Mouse (Mus musculus) intestine, postnatal 0 days (tissue): Measurements from ENCODE around the gene Arhgef25. TPM values are rescaled to one million over a fixed set of nuclear protein-coding genes. Genes with fewer than 3 reads are reported as not detected.

Experiments used
- ATAC-seq: fragments of 200-750 bp; cut with Nextera tagmentation; 2 replicates; pipeline ENCODE4 v1.8.0; 2017; ENCODE audit warnings: mild to moderate bottlenecking, moderate TSS enrichment, moderate library complexity
- H3K27ac ChIP-seq: fragments of 300-500 bp; sonication (generic); 2 replicates; pipeline ENCODE4 v1.5.1; 2014; ENCODE audit warnings: mild to moderate bottlenecking, low read depth, low read length, moderate library complexity
- H3K27me3 ChIP-seq: fragments of 300-500 bp; sonication (generic); replicated peaks from 2 replicates; pipeline ENCODE4 v1.6.1; 2014; ENCODE audit warnings: low read length, mixed read lengths; ENCODE audit not compliant: control insufficient read depth, insufficient read depth
- H3K36me3 ChIP-seq: fragments of 300-500 bp; sonication (generic); 2 replicates; pipeline ENCODE4 v1.6.1; 2014; ENCODE audit warnings: mild to moderate bottlenecking, moderate library complexity; ENCODE audit not compliant: control insufficient read depth, insufficient read depth
- H3K4me1 ChIP-seq: fragments of 300-500 bp; sonication (generic); replicated peaks from 2 replicates; pipeline ENCODE4 v1.6.1; 2014; ENCODE audit warnings: antibody characterized with exemption, low read length, mixed read lengths; ENCODE audit not compliant: control insufficient read depth, insufficient read depth
- H3K4me2 ChIP-seq: fragments of 300-500 bp; sonication (generic); replicated peaks from 2 replicates; pipeline ENCODE4 v1.6.1; 2014; ENCODE audit warnings: low read depth, mild to moderate bottlenecking, moderate library complexity
- H3K4me3 ChIP-seq: fragments of 300-500 bp; sonication (generic); 2 replicates; pipeline ENCODE4 v1.5.1; 2014; ENCODE audit warnings: low read depth, low read length
- H3K9ac ChIP-seq: fragments of 300-500 bp; sonication (generic); 2 replicates; pipeline ENCODE4 v1.6.1; 2014; ENCODE audit warnings: mild to moderate bottlenecking, low read depth, low read length
- H3K9me3 ChIP-seq: fragments of 300-500 bp; sonication (generic); 2 replicates; pipeline ENCODE4 v1.6.1; 2016; ENCODE audit warnings: mixed run types; ENCODE audit not compliant: control insufficient read depth
- CTCF ChIP-seq: sonication (generic); IDR thresholded peaks from 2 replicates; pipeline ENCODE4 v1.5.1; 2016; ENCODE audit warnings: low read depth, mild to moderate bottlenecking, control low read depth, antibody characterized with exemption, moderate library complexity
- whole genome bisulfite sequencing: fragments of 180-500 bp; shearing (Covaris S2); extraction: QIAGEN DNeasy Blood & Tissue Kit; methylation state at CpG from one replicate; pipeline ENCODE4 v1.1.7; 2014; 5-methylcytosine and 5-hydroxymethylcytosine counted together
- polyA plus RNA-seq: library from polyadenylated mRNA; unstranded; fragments of >200 nt; fragmentation: Nextera tagmentation; extraction: Ambion mirVana; gene quantifications from 2 replicates; pipeline ENCODE4 v1.2.1, GENCODE M21; 2015

Arhgef25 gene
- polyA plus RNA-seq, 1 experiment from 2014 or later, result 14.4 TPM

DNA sequence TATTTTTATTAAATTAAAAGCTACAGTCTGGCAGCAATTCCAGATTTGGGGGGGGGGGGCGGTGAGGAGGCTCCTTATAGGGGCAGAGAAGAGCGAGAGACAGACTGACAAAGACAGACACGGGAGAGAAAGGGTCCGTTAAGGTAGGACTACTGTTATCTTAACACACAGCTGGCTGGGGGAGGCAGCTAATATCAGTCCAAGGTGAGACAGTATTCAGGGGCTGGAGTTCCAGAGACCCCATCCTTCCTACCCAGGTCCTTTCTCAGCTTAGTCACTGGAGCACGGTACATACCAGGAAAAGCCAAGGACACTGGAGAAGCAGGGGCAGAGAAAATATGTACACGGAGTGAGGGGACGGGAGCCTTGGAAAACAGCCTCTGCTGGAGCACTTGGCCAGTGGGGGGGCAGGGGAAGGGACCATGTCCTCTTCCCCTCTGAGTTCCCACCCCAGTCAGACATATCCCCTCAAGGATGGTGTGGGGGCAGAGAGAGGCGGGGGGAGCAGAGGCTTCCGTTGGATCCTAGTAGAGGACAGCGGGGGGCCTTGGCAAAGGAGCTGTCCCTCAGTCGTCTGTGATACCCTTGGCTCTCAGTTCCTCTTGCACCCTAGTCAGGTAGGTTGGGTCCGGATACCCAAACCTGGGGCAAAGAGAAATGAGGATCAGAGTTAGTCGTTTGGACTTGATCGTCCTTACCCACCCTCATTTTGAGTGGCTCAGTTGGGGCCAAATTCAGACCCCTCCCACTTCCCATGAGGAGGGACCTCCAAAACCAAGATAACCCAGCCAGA, 711 bp upstream of the Arhgef25 start:
- H3K4me3 ChIP-seq, result 0 out of 2 replicates have a peak overlapping the region, but pooled peaks have one; percentile 57
- no peak overlapping the region for H3K9ac ChIP-seq
- ATAC-seq, result no peak
- peaks cover 8% of the 10 kb centered on the region; the same call in 1 of the 2 replicates for H3K36me3 ChIP-seq
- 0 out of 2 replicates have a peak, but pooled peaks cover 5% of the 10 kb centered on the region for H3K4me1 ChIP-seq
- 60% methylated on average over 14 of the region's 14 CpGs for WGBS
- peaks cover 22% of the 10 kb centered on the region for H3K27me3 ChIP-seq
- H3K27ac ChIP-seq, result peak overlapping the region; percentile 37; the same call in 1 of the 2 replicates
- no peak for TF ChIP-seq CTCF
- H3K9me3 ChIP-seq, result no peaks in the 10 kb centered on the region
- H3K4me2 ChIP-seq, result peak overlapping the region; percentile 81

DNA sequence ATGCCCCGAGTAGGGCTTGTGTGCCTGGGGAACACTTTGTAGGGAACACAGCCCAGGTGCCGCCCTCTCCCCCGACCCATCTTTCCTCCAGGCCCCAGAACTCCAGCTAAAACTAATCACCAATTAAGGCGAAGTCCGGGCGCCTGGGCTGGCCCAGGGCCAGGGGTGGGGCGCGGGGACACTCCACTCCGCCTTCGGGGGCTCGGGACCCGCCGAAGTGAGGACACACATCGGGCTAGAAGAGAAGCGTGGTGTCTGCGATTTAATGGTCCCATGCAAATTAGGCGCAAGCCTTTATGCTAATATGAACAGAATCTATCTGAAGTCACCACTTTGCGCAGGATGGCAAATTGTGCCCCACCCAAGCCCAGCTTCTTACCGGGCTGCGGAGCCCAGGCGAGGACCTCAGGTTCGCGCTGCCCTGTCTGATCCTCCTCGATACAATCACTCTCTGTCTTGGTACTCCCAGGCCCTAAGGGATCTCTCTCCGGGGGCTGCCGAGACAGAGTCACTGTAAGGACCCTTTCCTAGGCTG, 700 bp downstream of the Arhgef25 start:
- Histone ChIP-seq H3K27ac (peak overlapping the region; percentile 36), H3K27me3 (peaks cover 25% of the 10 kb centered on the region), H3K9ac (peak overlapping the region; percentile 55), H3K4me3 (peak overlapping the region; percentile 57), H3K9me3 (no peaks in the 10 kb centered on the region), H3K4me1 (no peaks in the 10 kb centered on the region), H3K36me3 (peaks cover 14% of the 10 kb centered on the region; the same call in 1 of the 2 replicates), H3K4me2 (peak overlapping the region; percentile 81)
- TF ChIP-seq CTCF, result no peak
- WGBS, result under 1% methylated on average over 26 of the region's 26 CpGs
- no peak; the same call in 1 of the 2 replicates for ATAC-seq

DNA sequence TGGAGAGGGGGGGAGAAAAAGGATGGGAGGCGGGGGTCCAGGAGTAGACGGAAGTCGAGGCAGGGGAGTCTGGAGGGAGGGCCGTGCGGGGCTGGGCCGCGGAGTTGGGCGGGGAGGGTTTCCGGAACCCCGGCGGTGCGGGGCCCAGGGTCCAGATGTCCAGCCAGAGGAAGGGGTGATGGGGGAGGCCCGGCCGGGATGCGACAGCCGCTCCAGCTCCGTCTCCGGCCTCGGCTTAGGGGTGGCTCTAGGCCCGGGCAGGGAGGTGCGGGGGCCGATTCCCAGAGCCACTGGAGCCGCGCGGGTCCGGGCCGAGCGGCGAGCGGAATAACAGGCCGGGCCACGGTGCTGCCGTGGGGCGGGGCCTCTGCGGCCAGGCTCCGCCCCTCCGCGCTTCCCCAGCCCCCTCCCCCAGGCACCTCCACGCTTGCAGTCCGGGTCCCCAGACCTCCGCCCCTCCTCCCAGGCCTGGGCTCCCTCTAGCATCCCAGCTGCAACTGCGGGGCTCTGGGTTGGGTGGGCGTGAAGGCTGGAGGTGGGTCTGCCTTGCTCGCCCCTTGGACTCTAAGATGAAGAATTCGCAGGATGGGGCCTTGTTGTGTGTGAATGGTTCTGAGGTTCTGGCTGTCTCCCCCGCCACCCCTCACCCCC, 1.3 kb downstream of the Arhgef25 start:
- H3K4me2 ChIP-seq, result peak overlapping the region; percentile 81
- peaks cover 29% of the 10 kb centered on the region for H3K27me3 ChIP-seq
- no peaks in the 10 kb centered on the region for H3K9me3 ChIP-seq
- under 1% methylated on average over 39 of the region's 46 CpGs for WGBS
- peak; percentile 47 for ATAC-seq
- H3K4me1 ChIP-seq, result no peaks in the 10 kb centered on the region
- peak overlapping the region; percentile 55 for H3K9ac ChIP-seq
- peak overlapping the region; percentile 36 for H3K27ac ChIP-seq
- peaks cover 14% of the 10 kb centered on the region; the same call in 1 of the 2 replicates for H3K36me3 ChIP-seq
- TF ChIP-seq CTCF, result no peak
- H3K4me3 ChIP-seq, result peak overlapping the region; percentile 57

DNA sequence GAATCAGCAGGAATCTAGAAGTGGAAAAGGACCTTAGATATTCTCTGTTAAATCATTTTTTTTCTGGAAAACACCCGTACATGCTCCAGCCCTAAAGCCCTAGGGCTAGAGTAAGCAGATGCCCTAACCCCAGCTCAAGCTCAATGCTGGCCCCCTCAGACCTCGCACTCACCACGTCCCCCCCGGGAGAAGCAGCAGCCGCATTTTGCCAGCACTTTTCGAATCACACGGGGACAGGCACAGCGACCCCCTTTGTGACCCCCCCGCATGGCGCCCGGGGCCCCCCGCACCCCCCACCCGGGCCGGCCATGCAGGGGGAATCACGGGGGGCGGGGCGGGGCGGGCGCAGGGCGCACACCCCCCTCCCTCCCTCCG, 1.8 kb downstream of the Arhgef25 start:
- ATAC-seq, result no peak
- peaks cover 32% of the 10 kb centered on the region for H3K27me3 ChIP-seq
- peak overlapping the region; percentile 57 for H3K4me3 ChIP-seq
- peak overlapping the region; percentile 81 for H3K4me2 ChIP-seq
- H3K36me3 ChIP-seq, result peaks cover 12% of the 10 kb centered on the region; the same call in 1 of the 2 replicates
- H3K9me3 ChIP-seq, result no peaks in the 10 kb centered on the region
- peak overlapping the region; percentile 55 for H3K9ac ChIP-seq
- no peaks in the 10 kb centered on the region for H3K4me1 ChIP-seq
- WGBS, result 4% methylated on average over 17 of the region's 21 CpGs
- no peak overlapping the region for H3K27ac ChIP-seq
- TF ChIP-seq CTCF, result no peak

DNA sequence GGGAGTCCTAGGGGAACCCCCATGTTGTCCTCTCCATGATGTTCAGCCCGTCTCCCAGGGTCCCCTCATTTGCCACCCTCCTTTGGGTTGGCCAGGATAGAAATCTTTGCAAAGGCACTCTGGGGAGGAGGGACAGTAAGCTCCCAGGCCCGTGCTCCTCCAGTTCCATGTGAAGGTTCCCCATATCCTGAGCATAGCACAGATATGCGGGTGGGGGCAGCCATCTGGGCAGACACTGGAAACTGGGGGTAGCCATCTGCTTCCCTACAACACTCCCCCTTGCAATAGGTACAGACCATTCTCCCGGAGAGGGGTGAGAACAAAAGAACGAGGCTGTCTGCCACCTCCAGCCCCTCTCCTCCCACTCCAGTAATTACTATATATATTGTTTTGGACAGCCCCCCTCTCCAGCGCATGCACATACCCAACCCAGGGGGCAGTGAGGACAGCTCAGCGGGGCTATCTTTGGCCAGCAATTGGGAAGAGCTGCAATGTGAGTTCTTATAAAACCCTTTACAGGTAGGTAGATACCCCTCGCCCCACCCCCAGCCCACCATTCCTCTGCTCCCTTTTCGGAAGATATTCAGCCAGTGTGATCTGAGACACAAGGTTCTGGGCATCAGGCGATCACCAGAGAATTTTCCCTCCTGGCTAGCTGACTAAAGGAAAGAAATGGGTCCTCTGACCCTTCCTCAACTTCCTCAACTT, 2.4 kb downstream of the Arhgef25 start:
- TF ChIP-seq CTCF, result no peak
- H3K4me2 ChIP-seq, result peak overlapping the region; percentile 81
- no peak overlapping the region for H3K9ac ChIP-seq
- no peak overlapping the region for H3K27ac ChIP-seq
- H3K4me1 ChIP-seq, result no peaks in the 10 kb centered on the region
- peak overlapping the region; percentile 57; the same call in 1 of the 2 replicates for H3K4me3 ChIP-seq
- WGBS, result 59% methylated on average over 10 of the region's 10 CpGs
- H3K27me3 ChIP-seq, result peaks cover 35% of the 10 kb centered on the region
- peaks cover 6% of the 10 kb centered on the region; the same call in 1 of the 2 replicates for H3K36me3 ChIP-seq
- no peak for ATAC-seq
- H3K9me3 ChIP-seq, result no peaks in the 10 kb centered on the region
